19 mouse cellular contexts compared by ENCODE assay signal in the genomic region with DNA sequence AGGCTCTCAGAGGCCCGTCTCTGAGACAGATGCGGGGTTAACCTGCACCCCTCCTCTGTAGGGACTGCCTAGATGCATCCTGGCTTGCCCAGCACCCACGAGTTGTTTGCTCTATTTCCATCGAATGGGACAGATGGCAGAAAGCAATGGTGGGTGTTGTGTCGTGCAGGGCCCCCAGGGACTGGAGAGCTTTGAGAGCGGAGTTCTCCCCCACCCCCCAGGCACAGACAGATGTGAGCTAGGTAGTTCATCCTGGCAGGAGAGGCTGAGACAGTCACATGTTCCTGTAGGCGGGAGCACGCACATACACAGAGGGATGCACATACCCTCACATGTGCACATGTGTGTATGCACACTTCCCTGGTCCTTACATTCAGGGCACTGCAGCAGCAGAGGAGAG. TPM values are rescaled to one million over a fixed set of nuclear protein-coding genes. Genes with fewer than 3 reads are reported as not detected.
DNase-seq lines count a peak whose midpoint lies in the region; ATAC-seq lines count a peak whose summit lies in the region.
"Had no signal": no experiment of that assay in that cellular context is flagged by ENCODE, and none has a peak within 500 bp of the region (broad histone marks: within the 10 kb centered on the region; RNA-seq: fewer than 3 reads in every experiment).

No protein-coding gene starts in this region.

- no peak overlapping the region for H3K4me2 ChIP-seq in forebrain, embryonic 13.5 days
- no peak overlapping the region for H3K4me2 ChIP-seq in forebrain, embryonic 12.5 days
- H3K4me2 ChIP-seq: heart, embryonic 11.5 days; midbrain, embryonic 12.5 days had no signal

- no peaks in the 10 kb centered on the region for H3K36me3 ChIP-seq in forebrain, embryonic 13.5 days (ENCODE audit: poor library complexity, severe bottlenecking)
- no peaks in the 10 kb centered on the region for H3K36me3 ChIP-seq in forebrain, embryonic 12.5 days (replicated peaks)
- H3K36me3 ChIP-seq: limb, embryonic 10.5 days; midbrain, embryonic 12.5 days had no signal

- H3K4me3 ChIP-seq in forebrain, embryonic 13.5 days: no peak overlapping the region
- no peak overlapping the region for H3K4me3 ChIP-seq in forebrain, embryonic 12.5 days (replicated peaks)
- H3K4me3 ChIP-seq: limb, embryonic 10.5 days; midbrain, embryonic 12.5 days had no signal

- 70% methylated on average over 8 of the region's 8 CpGs for WGBS in forebrain, embryonic 13.5 days
- 76% methylated on average over 8 of the region's 8 CpGs for WGBS in forebrain, embryonic 12.5 days

- H3K27me3 ChIP-seq in forebrain, embryonic 13.5 days: no peaks in the 10 kb centered on the region
- 0 out of 2 replicates have a peak, but pooled peaks cover 5% of the 10 kb centered on the region for H3K27me3 ChIP-seq in forebrain, embryonic 12.5 days
- H3K27me3 ChIP-seq: midbrain, embryonic 12.5 days had no signal

- no peaks in the 10 kb centered on the region for H3K9me3 ChIP-seq in forebrain, embryonic 13.5 days (replicated peaks)
- no peaks in the 10 kb centered on the region for H3K9me3 ChIP-seq in forebrain, embryonic 12.5 days
- H3K9me3 ChIP-seq: limb, embryonic 10.5 days; midbrain, embryonic 12.5 days had no signal

- H3K9ac ChIP-seq in forebrain, embryonic 13.5 days: 0 out of 2 replicates have a peak overlapping the region, but pooled peaks have one; percentile 16
- no peak overlapping the region for H3K9ac ChIP-seq in forebrain, embryonic 12.5 days
- H3K9ac ChIP-seq: liver, embryonic 14.5 days; midbrain, embryonic 12.5 days had no signal

- H3K27ac ChIP-seq in forebrain, embryonic 13.5 days: no peak overlapping the region
- no peak overlapping the region for H3K27ac ChIP-seq in forebrain, embryonic 12.5 days
- H3K27ac ChIP-seq: limb, embryonic 10.5 days; liver, embryonic 14.5 days; midbrain, embryonic 12.5 days had no signal

- DNase-seq in right cerebral cortex, adult 18-20 months: peak; percentile 85
- no peak for DNase-seq in right cerebral cortex, postnatal 4 days
- peak; percentile 66 for DNase-seq in right cerebral cortex, postnatal 14 days
- DNase-seq in kidney, adult 8-10 months: no peak
- no peak for DNase-seq in kidney, adult 9 months
- no peak for DNase-seq in gastrocnemius, postnatal 25 days
- DNase-seq: cerebellum, postnatal 25 days; heart, postnatal 36 days; kidney, postnatal 14 days; lung, postnatal 10 days had no signal

- ATAC-seq in forebrain, embryonic 13.5 days: no peak
- no peak for ATAC-seq in forebrain, embryonic 12.5 days (ENCODE audit: low FRiP score)
- ATAC-seq: forebrain, embryonic 14.5 days; intestine, embryonic 16.5 days had no signal

- peaks cover 51% of the 10 kb centered on the region for H3K4me1 ChIP-seq in forebrain, embryonic 13.5 days
- H3K4me1 ChIP-seq in forebrain, embryonic 12.5 days: peaks cover 47% of the 10 kb centered on the region

RNA-seq across cellular contexts. Expression of a gene that starts 4.8 kb away (rescaled TPM):
- polyA plus RNA-seq in forebrain, embryonic 13.5 days (2015; fragmentation: Nextera tagmentation; extraction: Ambion mirVana): 5.2 and 6.3 TPM in 2 replicates
- 3.8 and 4.6 TPM in 2 replicates for polyA plus RNA-seq in forebrain, embryonic 12.5 days (2016; fragmentation: Nextera tagmentation; extraction: Ambion mirVana)
- under 1 TPM; 0.28 to 0.38 TPM for total RNA-seq in gastrocnemius, postnatal 25 days (2021)

RNA-seq across cellular contexts. Expression of a gene that starts 24.2 kb away (rescaled TPM):
- not detected in 2 replicates for polyA plus RNA-seq in forebrain, embryonic 13.5 days (2015; fragmentation: Nextera tagmentation; extraction: Ambion mirVana)
- 0.26 and 0.41 TPM in 2 replicates for polyA plus RNA-seq in forebrain, embryonic 12.5 days (2016; fragmentation: Nextera tagmentation; extraction: Ambion mirVana)
- total RNA-seq in gastrocnemius, postnatal 25 days (2021): not detected
- total RNA-seq: gastrocnemius, adult 8-10 months had no signal
- polyA plus RNA-seq: heart, embryonic 11.5 days; liver, embryonic 14.5 days had no signal

Comparison
In these comparisons a context has a peak if more than half of its experiments do, and no peak if none do; other contexts are left out.
1. DNase-seq: peak in right cerebral cortex, adult 18-20 months (single experiment) and right cerebral cortex, postnatal 14 days (single experiment); none in right cerebral cortex, postnatal 4 days (single experiment), kidney, adult 8-10 months (0 of 2), kidney, adult 9 months (single experiment) and gastrocnemius, postnatal 25 days (single experiment).